ENCODE assay signal across 8 mouse cellular contexts in the genomic region with DNA sequence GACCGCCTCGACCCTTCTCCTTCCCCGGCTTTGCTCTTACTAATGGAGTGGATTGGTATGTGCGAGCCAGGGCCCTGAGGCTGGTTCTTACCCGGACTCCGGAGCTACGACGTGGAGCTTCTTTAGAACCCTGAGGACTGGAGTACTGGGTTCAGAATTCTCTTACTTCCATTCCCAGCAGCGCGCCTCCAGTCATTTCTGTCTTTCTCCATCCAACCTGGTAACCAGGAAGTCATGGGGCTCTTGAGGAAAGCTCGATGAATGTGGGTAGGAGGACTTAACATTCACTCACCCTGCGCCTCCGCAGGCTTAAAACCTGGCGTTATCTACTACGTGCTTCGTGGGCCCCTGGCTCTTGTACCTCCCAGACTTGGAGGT. TPM values are rescaled to one million over a fixed set of nuclear protein-coding genes. Genes with fewer than 3 reads are reported as not detected.
A peak's percentile ranks its signal among the peaks of the same experiment; 100 is the strongest.
DNase-seq lines count a peak whose midpoint lies in the region; ATAC-seq and TF ChIP-seq lines count a peak whose summit lies in the region.

No protein-coding gene starts in this region.

- no peaks in the 10 kb centered on the region for H3K9me3 ChIP-seq in neural tube, embryonic 11.5 days (ENCODE audit: control insufficient read depth, low read length)
- H3K9me3 ChIP-seq in limb, embryonic 11.5 days (ENCODE audit: control insufficient read depth, low read length) = 0 out of 2 replicates have a peak, but pooled peaks cover 3% of the 10 kb centered on the region

- H3K36me3 ChIP-seq in neural tube, embryonic 11.5 days (ENCODE audit: control insufficient read depth, insufficient read depth, low read length) = no peaks in the 10 kb centered on the region
- H3K36me3 ChIP-seq in limb, embryonic 11.5 days (ENCODE audit: control insufficient read depth, insufficient read depth, low read length) = no peaks in the 10 kb centered on the region

- no peak for ATAC-seq in neural tube, embryonic 11.5 days (ENCODE audit: insufficient read depth, low FRiP score, low TSS enrichment)
- ATAC-seq in limb, embryonic 11.5 days (ENCODE audit: insufficient number of reproducible peaks, low FRiP score, low TSS enrichment, low read depth) = no peak

- no peak overlapping the region for H3K27ac ChIP-seq in cerebellum, adult 2 months (ENCODE audit: insufficient read depth, low read length)
- H3K27ac ChIP-seq in neural tube, embryonic 11.5 days (ENCODE audit: low read depth, low read length) = no peak overlapping the region
- no peak overlapping the region for H3K27ac ChIP-seq in limb, embryonic 11.5 days (replicated peaks; ENCODE audit: low read depth, low read length)
- no peak overlapping the region for H3K27ac ChIP-seq in olfactory bulb, adult 2 months (ENCODE audit: insufficient read depth, low read depth, low read length)

- H3K4me2 ChIP-seq in neural tube, embryonic 11.5 days (ENCODE audit: low read depth) = peak overlapping the region; percentile 98
- H3K4me2 ChIP-seq in limb, embryonic 11.5 days (ENCODE audit: low read depth, severe bottlenecking) = peak overlapping the region; percentile 89

- TF ChIP-seq CTCF in cerebellum, adult 2 months (IDR thresholded peaks at IDR 0.05; ENCODE audit: borderline replicate concordance, insufficient read depth, low read depth, low read length) = no peak
- TF ChIP-seq CTCF in olfactory bulb, adult 2 months (IDR thresholded peaks at IDR 0.05; ENCODE audit: insufficient read depth, low read depth, low read length) = no peak

- DNase-seq in cerebellum, adult 2 months = no peak
- DNase-seq in cerebellum, adult 18-20 months = no peak
- DNase-seq in neural tube, embryonic 11.5 days (ENCODE audit: low spot score) = no peak
- no peak for DNase-seq in neural tube, embryonic 10.5 days (ENCODE audit: extremely low spot score, low spot score)
- DNase-seq in limb, embryonic 11.5 days (ENCODE audit: low spot score) = no peak
- DNase-seq in natural killer cell, adult 2 months (ENCODE audit: low spot score in 2 of 2) = no peak
- DNase-seq in embryo, embryonic 10 days (ENCODE audit: low spot score) = no peak

- peak overlapping the region; percentile 52 for H3K4me3 ChIP-seq in cerebellum, adult 2 months (replicated peaks; ENCODE audit: insufficient read depth, low read depth, low read length)
- H3K4me3 ChIP-seq in neural tube, embryonic 11.5 days (ENCODE audit: low read depth, low read length) = peak overlapping the region; percentile 55
- H3K4me3 ChIP-seq in limb, embryonic 11.5 days (ENCODE audit: low read depth, low read length) = peak overlapping the region; percentile 58
- H3K4me3 ChIP-seq in olfactory bulb, adult 2 months (ENCODE audit: insufficient read depth, low read depth, low read length) = peak overlapping the region; percentile 49

- WGBS in cerebellum, adult 2 months = 8% methylated on average over 16 of the region's 16 CpGs
- 3% methylated on average over 15 of the region's 16 CpGs for WGBS in neural tube, embryonic 11.5 days
- 3% methylated on average over 16 of the region's 16 CpGs for WGBS in limb, embryonic 11.5 days
- WGBS in olfactory bulb, adult 2 months = 9% methylated on average over 16 of the region's 16 CpGs

- H3K4me1 ChIP-seq in cerebellum, adult 2 months (ENCODE audit: control insufficient read depth, insufficient read depth, low read length) = 0 out of 2 replicates have a peak, but pooled peaks cover 4% of the 10 kb centered on the region
- 0 out of 2 replicates have a peak, but pooled peaks cover 3% of the 10 kb centered on the region for H3K4me1 ChIP-seq in neural tube, embryonic 11.5 days (ENCODE audit: control insufficient read depth, insufficient read depth, low read length)
- peaks cover 20% of the 10 kb centered on the region for H3K4me1 ChIP-seq in limb, embryonic 11.5 days (ENCODE audit: control insufficient read depth, insufficient read depth, low read length)
- H3K4me1 ChIP-seq in olfactory bulb, adult 2 months (ENCODE audit: control insufficient read depth, insufficient read depth, low read length) = peaks cover 10% of the 10 kb centered on the region

- no peaks in the 10 kb centered on the region for H3K27me3 ChIP-seq in cerebellum, adult 2 months (ENCODE audit: control insufficient read depth, insufficient read depth, low read length)
- H3K27me3 ChIP-seq in neural tube, embryonic 11.5 days (ENCODE audit: control insufficient read depth, insufficient read depth, low read length) = peaks cover 39% of the 10 kb centered on the region
- peaks cover 23% of the 10 kb centered on the region for H3K27me3 ChIP-seq in limb, embryonic 11.5 days (ENCODE audit: control insufficient read depth, insufficient read depth, low read length)

- TF ChIP-seq POLR2A in cerebellum, adult 2 months (IDR thresholded peaks at IDR 0.05; ENCODE audit: borderline replicate concordance, insufficient read depth, low read length) = no peak
- TF ChIP-seq POLR2A in olfactory bulb, adult 2 months (IDR thresholded peaks at IDR 0.05; ENCODE audit: insufficient read depth, low read depth, low read length) = no peak

- H3K9ac ChIP-seq in neural tube, embryonic 11.5 days (ENCODE audit: low read length) = peak overlapping the region; percentile 60
- peak overlapping the region; percentile 66; the same call in 1 of the 2 replicates for H3K9ac ChIP-seq in limb, embryonic 11.5 days (ENCODE audit: low read length)

RNA-seq across cellular contexts. Expression of gene B3gnt7, which starts 1.2 kb away (rescaled TPM):
- 1.0 and 1.3 TPM in 2 replicates for polyA plus RNA-seq in cerebellum, adult 2 months (2012; rRNA removed)
- polyA plus RNA-seq in neural tube, embryonic 11.5 days (2014; fragmentation: Nextera tagmentation; extraction: Ambion mirVana) = 3.4 and 4.7 TPM in 2 replicates
- polyA plus RNA-seq in limb, embryonic 11.5 days (2014; fragmentation: Nextera tagmentation; extraction: Ambion mirVana) = 5.3 and 5.6 TPM in 2 replicates
- not detected in 2 replicates for polyA plus RNA-seq in olfactory bulb, adult 2 months (2012; ENCODE audit: insufficient read depth, insufficient read length, low replicate concordance, missing spikeins)

RNA-seq across cellular contexts. Expression of gene Ncl, which starts 55.3 kb away (rescaled TPM):
- polyA plus RNA-seq in cerebellum, adult 2 months (2012; rRNA removed) = 105 and 134 TPM in 2 replicates
- 368 and 376 TPM in 2 replicates for polyA plus RNA-seq in neural tube, embryonic 11.5 days (2014; fragmentation: Nextera tagmentation; extraction: Ambion mirVana)
- 483 and 544 TPM in 2 replicates for polyA plus RNA-seq in limb, embryonic 11.5 days (2014; fragmentation: Nextera tagmentation; extraction: Ambion mirVana)
- polyA plus RNA-seq in olfactory bulb, adult 2 months (2012; ENCODE audit: insufficient read depth, insufficient read length, low replicate concordance, missing spikeins) = 269 and 776 TPM in 2 replicates
